Mouse (Mus musculus) erythroblast, embryonic 14.5 days (primary cell): ENCODE data around the gene Mcf2l.

Source experiments
- GATA1 ChIP-seq: IDR thresholded peaks from 2 replicates; pipeline ENCODE4 v1.6.1; 2012; ENCODE audit warnings: low read length, inconsistent platforms, mixed read lengths
- TAL1 ChIP-seq: IDR thresholded peaks from 3 replicates; pipeline ENCODE4 v1.6.1; 2012; ENCODE audit warnings: low read length, inconsistent platforms, mixed read lengths

GRCm38 (mm10) chr8:12988722-12989430 lies 115.3 kb downstream of the Mcf2l start:
- TF ChIP-seq GATA1 (no peak), TAL1 (no peak)
